Mouse (Mus musculus): ENCODE results near the gene Chrna10. TPM values are rescaled to one million over a fixed set of nuclear protein-coding genes. Genes with fewer than 3 reads are reported as not detected.
A peak's percentile ranks its signal among the peaks of the same experiment; 100 is the strongest.

The Chrna10 gene
- polyA plus RNA-seq, 2 experiments from 2014 or later, result not detected

DNA sequence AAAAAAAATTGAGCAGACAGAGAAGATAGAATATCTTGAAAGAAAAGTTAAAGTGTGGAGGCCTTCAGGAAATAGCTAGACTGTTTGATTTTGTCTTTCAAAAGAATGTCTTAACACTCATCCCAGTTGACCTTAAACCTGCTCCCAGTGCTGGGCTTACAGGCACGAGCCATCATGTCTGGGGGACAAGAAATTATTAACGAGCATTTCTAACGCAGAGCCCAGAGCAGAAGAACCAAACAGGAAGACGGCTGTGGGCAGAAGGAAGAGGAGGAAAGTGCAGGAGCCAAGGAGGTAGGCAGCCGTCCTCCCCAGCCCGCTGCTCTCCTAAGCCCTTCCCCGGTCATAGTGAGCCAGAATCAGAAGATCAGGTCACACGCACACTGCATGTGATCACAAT lies 36.3 kb downstream of the Chrna10 start:
- no peak for ATAC-seq

DNA sequence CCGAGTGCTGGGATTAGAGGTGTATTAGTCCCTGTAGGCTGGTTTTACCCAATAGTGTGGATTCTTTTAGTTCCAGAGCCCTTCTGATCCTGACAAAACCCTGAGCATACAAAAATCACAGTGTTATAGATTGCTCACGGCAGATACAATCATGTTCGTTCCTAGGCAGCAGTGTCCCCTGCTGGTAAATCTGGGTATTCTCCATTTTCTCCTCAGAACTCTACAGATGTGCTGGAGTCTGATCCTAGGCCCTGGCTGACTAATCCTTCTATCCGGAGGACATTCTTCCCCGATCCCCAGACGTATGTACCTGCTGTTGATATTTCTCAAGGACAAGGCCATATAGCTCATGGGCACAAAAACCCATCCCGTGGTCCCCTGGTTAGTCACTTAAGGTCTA lies 38.1 kb downstream of the Chrna10 start:
- ATAC-seq, result no peak

DNA sequence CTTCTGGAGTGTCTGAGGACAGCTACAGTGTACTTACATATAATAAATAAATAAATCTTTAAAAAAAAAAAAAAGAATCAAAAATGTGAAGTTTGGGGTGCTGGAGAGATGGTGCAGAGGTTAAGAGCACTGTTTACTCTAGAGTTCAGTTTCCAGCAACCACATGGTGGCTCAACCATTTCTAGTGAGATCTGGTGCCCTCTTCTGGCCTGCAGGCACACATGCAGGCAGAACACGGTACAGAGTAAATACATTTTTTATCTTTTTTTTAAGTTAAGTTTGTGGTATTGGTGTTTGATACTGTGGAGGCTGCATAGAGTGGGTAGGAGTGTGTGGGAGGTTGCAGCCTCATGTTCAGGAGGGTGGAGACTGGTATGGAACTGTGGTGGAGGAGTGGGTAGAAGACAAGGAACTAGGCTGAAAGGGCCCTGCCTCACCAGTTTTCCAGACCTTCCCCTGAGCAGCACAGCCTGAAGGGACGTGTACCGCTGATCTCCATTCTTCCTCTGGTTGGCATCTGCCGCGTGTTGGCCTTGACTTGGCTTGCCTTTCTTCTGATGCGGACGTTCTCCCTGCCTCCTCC lies 39.8 kb downstream of the Chrna10 start:
- peak; percentile 52 for ATAC-seq

DNA sequence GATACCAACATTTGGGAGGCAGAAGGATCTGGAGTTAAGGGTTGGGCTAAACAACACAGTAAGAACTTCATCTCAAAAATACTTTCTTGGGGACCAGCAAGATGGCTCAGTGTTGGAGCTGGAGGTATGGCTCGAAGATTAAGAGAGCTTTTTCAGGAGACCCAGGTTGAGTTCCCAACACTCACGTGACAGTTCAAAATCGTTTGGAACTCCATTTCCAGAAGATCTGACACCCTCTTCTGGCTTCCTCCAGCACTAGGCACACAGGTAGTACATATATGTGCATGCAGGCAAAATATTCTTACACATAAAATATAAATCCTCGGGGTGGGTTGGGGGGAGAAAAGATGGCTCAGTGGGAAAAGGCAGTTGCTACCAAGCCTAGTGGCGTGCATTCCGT lies 50.3 kb downstream of the Chrna10 start:
- no peak for ATAC-seq

DNA sequence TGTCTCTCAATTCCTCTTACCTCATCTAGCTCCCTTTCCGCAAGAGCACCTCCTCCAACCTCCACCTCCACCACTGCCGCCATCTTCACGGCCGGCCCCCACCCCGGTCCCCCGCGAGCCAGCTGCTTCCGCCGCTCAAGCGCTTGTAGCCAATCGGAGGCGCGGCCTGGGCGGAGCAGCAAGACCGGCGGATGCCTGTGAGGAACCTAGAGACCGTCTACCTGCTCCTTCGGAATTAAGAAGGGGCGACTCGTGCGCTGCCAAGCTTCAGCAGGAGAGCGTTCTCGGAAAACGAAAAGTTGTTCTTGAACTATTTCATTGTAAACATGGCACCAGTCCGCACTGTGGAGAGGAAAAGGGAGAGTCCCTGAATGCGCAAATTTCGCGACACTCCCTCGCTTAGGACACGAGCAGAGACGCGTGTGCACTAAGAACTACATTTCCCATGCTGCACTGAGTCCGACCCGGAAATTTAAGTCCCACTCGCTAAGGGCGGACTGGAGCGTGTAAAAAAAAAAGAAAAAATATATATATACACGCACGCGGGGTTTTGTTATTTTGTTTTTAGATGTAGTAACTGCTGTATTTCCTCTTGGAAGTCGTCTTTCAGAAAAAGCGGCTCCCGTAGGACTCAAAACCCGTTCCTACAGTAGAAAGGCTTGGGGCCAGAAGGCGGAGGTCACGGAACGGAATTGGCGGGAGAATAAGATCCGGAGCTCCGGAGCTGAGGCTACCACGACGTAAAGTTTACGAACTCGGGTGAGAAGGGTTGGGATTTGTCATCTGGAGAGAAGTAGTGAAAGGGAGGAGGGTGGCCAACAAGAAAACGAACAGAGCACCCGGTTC lies 51.4 kb downstream of the Chrna10 start, which contains the start of the genes Rnf121, Xndc1 and Xntrpc:
Rnf121 (minus strand) TSS at position 424 of the 846 bp plus-strand sequence.
Xndc1 (plus strand) TSS at position 466 of the 846 bp plus-strand sequence.
Xntrpc (plus strand) TSS at position 668 of the 846 bp plus-strand sequence.
- peak; percentile 98 for ATAC-seq

DNA sequence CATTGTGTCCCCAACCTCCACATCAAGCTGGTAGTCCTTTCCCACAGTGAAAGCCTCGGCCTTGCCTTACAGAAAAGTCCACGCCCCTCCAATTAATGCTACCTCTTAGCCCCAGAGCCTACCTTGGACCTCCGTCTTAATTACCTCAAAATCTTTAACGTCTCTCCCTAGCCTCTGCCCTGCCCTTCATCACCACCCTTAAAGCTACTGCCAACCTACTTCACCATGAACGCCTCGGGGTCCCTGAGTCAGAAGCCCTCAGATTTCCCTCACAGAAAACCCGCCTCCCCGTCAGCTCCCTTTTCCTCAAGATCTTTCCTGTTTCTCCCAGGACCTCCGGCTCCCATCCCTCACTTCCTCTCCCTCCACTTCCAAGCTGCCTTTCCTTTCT lies 52.0 kb downstream of the Chrna10 start:
- peak; percentile 2 for ATAC-seq

DNA sequence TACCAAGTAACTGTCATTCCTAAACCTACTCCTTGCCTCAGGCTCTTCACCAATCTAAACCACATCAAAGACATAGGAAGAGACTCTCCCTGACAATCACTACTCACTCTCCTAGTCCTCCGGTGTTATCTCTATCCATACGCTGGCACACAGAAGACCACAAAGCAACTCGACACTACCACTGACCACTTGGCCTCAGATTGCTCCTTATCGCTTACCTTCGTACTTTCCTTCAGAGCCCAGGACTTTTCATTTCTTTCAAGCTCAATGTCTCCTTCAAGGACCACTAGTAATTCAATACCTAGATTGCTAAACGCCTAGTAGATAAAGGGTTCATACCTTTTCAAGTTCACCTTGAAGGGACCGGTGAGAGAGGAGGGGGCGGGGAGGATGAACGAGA lies 52.7 kb downstream of the Chrna10 start:
- ATAC-seq, result no peak

DNA sequence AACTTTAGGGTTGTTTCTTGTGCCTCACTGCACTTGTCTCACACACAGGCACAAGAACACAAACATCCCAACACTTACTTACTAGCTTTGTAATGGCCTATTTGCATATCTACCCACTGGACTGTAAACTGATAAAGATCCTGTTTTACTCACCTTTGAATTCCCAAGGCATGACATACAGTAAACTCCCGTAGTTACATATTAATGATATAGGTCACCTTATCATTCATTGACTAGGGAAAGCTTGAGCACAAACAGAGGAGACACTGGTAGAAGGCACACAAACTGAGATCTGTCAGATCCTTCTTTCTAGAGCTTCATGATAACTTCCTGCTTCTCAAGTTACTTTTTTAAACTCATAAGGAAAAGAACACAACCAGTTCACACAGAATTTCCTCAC lies 54.4 kb downstream of the Chrna10 start:
- ATAC-seq, result no peak

DNA sequence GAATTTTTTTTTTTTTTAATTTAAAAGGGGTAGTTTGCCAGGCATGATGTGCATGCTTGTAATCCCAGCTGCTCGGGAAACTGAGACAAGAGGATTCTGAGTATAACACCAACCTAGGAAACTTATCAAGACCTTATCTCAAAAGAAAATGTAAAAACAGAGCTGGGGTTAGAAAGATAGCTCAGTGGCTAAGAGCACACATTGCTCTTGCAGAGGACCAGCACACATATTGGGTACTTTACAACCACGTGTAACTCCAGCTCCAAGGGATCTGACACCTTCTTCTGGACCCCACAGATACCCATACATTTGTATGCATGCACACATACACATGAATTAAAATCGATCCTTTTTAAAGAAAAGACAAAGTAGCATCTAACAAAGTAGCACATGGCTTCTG lies 55.3 kb downstream of the Chrna10 start:
- no peak for ATAC-seq

Other genes with a start within 250 kb of the Chrna10 start
- gene Folr1, start 246.0 kb downstream of the Chrna10 start, polyA plus RNA-seq (2017; shearing (Covaris generic)), result not detected
- 100 to 1,000 TPM; 127 to 131 TPM for gene Lamtor1, start 210.9 kb downstream of the Chrna10 start, polyA plus RNA-seq (2017; shearing (Covaris generic))
- under 1 TPM in 1 of 2 experiments, not detected in 1; 0.46 TPM for gene Tomt, start 210.5 kb downstream of the Chrna10 start, polyA plus RNA-seq (2017; shearing (Covaris generic))
- gene Lrrc51, start 182.9 kb downstream of the Chrna10 start, polyA plus RNA-seq (2017; shearing (Covaris generic)), result 1 to 10 TPM; 1.8 to 2.0 TPM
- 10 to 100 TPM; 59.1 to 76.8 TPM for gene Numa1, start 182.7 kb downstream of the Chrna10 start, polyA plus RNA-seq (2017; shearing (Covaris generic))
- 1 to 10 TPM; 5.2 to 8.0 TPM for gene Il18bp, start 98.1 kb downstream of the Chrna10 start, polyA plus RNA-seq (2017; shearing (Covaris generic))
- 10 to 100 TPM; 19.5 to 20.2 TPM for gene Rnf121, start 51.4 kb downstream of the Chrna10 start, polyA plus RNA-seq (2017; shearing (Covaris generic))
- 10 to 100 TPM; 14.4 to 15.2 TPM for gene Xndc1, start 51.3 kb downstream of the Chrna10 start, polyA plus RNA-seq (2017; shearing (Covaris generic))
- under 1 TPM in 1 of 2 experiments, not detected in 1; 0.83 TPM for gene Xntrpc, start 51.1 kb downstream of the Chrna10 start, polyA plus RNA-seq (2017; shearing (Covaris generic))
- under 1 TPM; 0.27 to 0.45 TPM for gene Trpc2, start 33.7 kb downstream of the Chrna10 start, polyA plus RNA-seq (2017; shearing (Covaris generic))
- gene Art1, start 15.1 kb downstream of the Chrna10 start, polyA plus RNA-seq (2017; shearing (Covaris generic)), result not detected
- gene Art5, start 7.3 kb downstream of the Chrna10 start, polyA plus RNA-seq (2017; shearing (Covaris generic)), result under 1 TPM in 1 of 2 experiments, not detected in 1; 0.21 TPM
- 10 to 100 TPM; 33.8 to 33.9 TPM for gene Nup98, start 93.3 kb upstream of the Chrna10 start, polyA plus RNA-seq (2017; shearing (Covaris generic))
- 10 to 100 TPM; 47.6 to 62.3 TPM for gene Pgap2, start 93.4 kb upstream of the Chrna10 start, polyA plus RNA-seq (2017; shearing (Covaris generic))
- 100 to 1,000 TPM; 179 to 195 TPM for gene Rhog, start 139.2 kb upstream of the Chrna10 start, polyA plus RNA-seq (2017; shearing (Covaris generic))
- gene Stim1, start 151.0 kb upstream of the Chrna10 start, polyA plus RNA-seq (2017; shearing (Covaris generic)), result 10 to 100 TPM; 39.4 to 46.8 TPM

Measured in activated CD4-positive, CD25-positive, alpha-beta regulatory T cell, adult 4 months (primary cell).